Mouse (Mus musculus): ENCODE data around the gene Cmbl. TPM values are rescaled to one million over a fixed set of nuclear protein-coding genes. Genes with fewer than 3 reads are reported as not detected.
A peak's percentile ranks its signal among the peaks of the same experiment; 100 is the strongest.
"Not testable (repeated sequence)": the region's sequence is repeated elsewhere in the genome, so short reads cannot be mapped to it uniquely, and the experiment has no call there.

Cmbl gene
- total RNA-seq, 2 experiments from 2014 or later = 28.8 to 48.9 TPM

DNA sequence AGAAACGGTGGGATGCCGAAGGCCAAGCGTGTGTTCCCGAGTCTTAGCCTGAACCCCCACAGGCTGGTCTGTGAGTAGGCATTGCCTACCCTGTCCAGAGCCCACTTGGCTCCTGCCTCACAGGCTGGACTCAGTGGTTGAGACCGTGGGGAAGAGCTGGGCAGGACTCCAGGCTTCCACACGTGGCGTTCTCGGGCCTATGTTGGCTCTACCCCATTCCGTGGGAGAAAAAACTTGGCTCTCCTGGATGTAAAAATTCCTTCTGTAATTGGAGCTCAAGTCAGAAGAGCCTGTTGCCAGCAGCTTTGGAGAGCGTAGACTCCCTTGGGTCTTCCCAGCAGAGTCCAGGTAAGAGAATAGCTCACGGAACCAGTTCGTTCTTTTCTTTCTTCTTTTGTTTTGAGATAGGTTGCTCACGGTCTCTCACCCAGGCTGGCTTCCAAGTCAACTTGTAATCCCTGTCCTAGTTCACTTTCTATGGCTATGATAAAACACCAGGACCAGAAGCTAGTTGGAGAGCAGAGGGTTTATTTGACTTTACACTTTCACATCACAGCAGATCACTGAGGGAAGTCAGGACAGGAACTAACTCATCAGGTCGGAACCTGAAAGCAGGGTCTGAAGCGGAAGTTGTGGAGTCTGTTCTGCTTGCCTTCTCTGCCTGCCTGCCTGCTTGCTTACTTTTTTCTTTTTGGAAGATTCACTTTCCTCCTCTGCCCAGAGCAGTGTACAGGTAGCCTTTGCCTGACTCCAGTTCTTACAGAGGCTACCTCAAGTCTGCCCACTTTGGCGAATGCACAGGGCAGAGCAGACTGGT is 6.9 kb downstream of the Cmbl start:
- peak; percentile 29 for DNase-seq
- intact Hi-C loops (cut with DNase I; ENCODE audit: low total_unique reads) = no loop called here

GRCm38 (mm10) chr15:31573287-31573686 is 8.1 kb downstream of the Cmbl start:
- intact Hi-C loops (cut with DNase I; ENCODE audit: low total_unique reads) = no loop called here
- no peak for DNase-seq

DNA sequence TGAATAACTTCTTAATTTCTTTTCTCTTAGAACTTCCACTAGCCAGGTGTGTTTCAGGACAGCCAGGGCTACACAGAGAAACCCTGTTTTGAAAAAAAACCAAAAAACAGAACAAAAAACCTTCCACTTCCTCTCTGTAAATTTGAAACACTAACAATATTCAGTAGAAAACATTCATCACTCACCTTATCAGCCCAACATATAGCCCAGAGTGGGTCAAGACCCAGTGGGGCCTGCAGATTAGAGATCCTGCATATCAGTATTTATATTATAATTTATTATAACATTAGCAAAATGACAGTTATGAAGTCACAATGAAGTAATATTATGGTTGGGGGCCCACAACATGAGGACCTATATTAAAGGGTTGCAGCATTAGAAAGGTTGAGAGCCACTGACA is 8.5 kb downstream of the Cmbl start:
- intact Hi-C loops (cut with DNase I; ENCODE audit: low total_unique reads) = no loop called here
- DNase-seq = no peak

DNA sequence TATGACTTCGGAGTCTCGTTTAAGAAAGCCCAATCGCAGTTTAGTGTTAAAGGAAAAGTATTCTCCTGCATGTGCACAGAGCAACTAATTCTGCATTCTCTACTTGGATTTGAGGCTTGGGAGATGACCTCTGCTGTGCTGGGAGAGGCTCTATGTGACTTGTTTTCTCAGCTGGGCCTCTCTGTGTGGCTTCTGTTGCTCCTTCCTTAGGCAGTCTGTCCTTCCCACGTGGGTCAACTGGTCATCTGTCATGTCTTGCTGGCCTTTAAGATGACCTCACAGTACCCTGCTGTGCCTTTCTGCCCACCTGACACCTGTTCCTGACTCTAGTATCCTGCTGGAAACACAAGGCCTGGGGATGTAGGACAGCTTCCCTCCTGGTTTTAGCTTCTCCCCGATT is 10.9 kb downstream of the Cmbl start:
- intact Hi-C loops (cut with DNase I; ENCODE audit: low total_unique reads) = no loop called here
- no peak for DNase-seq

GRCm38 (mm10) chr15:31581086-31581485 is 15.9 kb downstream of the Cmbl start:
- intact Hi-C loops (cut with DNase I; ENCODE audit: low total_unique reads) = not testable (repeated sequence)

GRCm38 (mm10) chr15:31583304-31584085 is 18.3 kb downstream of the Cmbl start:
- no peak for DNase-seq
- intact Hi-C loops (cut with DNase I; ENCODE audit: low total_unique reads) = no loop called here

More at GRCm38 (mm10) chr15:31581086-31581485, 15.9 kb downstream of the Cmbl start:
- not testable (repeated sequence) for DNase-seq

- DNase-seq = no peak
- intact Hi-C loops (cut with DNase I; ENCODE audit: low total_unique reads) = loop anchor here (5.0 kb wide), 2 partner anchors 73 to 268 kb away; no protein-coding TSS in a partner anchor
Observed at GRCm38 (mm10) chr15:31585238-31585637, 20.0 kb downstream of the Cmbl start.

GRCm38 (mm10) chr15:31586088-31586487 is 20.9 kb downstream of the Cmbl start:
- no peak for DNase-seq
- intact Hi-C loops (cut with DNase I; ENCODE audit: low total_unique reads) = loop anchor here (5.0 kb wide), 2 partner anchors 74 to 269 kb away; no protein-coding TSS in a partner anchor

- intact Hi-C loops (cut with DNase I; ENCODE audit: low total_unique reads) = loop anchor here (5.0 kb wide), 2 partner anchors 74 to 269 kb away; no protein-coding TSS in a partner anchor
Observed at GRCm38 (mm10) chr15:31586519-31586918, 21.3 kb downstream of the Cmbl start.

DNA sequence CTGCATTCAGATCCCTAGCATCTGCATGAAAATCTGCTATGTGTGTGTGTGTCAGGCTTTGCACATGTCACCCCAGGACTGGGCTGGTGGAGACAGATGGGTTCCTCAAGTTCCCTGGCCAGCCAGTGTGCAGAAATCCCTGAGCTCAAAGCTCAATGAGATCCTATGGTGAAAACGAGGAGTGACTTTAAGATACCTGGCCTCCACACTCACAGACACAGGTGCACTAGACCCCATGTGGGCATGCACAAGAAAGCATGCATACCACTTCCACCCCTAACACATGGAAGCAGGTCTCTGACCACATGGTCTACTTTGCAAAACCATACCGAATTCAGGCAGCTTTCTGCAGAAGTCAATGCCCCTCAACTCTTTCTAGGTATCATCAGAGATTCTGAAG is 22.6 kb downstream of the Cmbl start:
- DNase-seq = no peak
- intact Hi-C loops (cut with DNase I; ENCODE audit: low total_unique reads) = loop anchor here (5.0 kb wide), 2 partner anchors 75 to 270 kb away; no protein-coding TSS in a partner anchor

More at GRCm38 (mm10) chr15:31586519-31586918, 21.3 kb downstream of the Cmbl start:
- peak; percentile 82 for DNase-seq

GRCm38 (mm10) chr15:31588989-31589640 is 23.9 kb downstream of the Cmbl start:
- intact Hi-C loops (cut with DNase I; ENCODE audit: low total_unique reads) = loop anchor here (5.0 kb wide), 2 partner anchors 77 to 272 kb away; no protein-coding TSS in a partner anchor
- DNase-seq = no peak

- DNase-seq = no peak
- intact Hi-C loops (cut with DNase I; ENCODE audit: low total_unique reads) = no loop called here
Observed at GRCm38 (mm10) chr15:31590176-31590575, 25.0 kb downstream of the Cmbl start.

DNA sequence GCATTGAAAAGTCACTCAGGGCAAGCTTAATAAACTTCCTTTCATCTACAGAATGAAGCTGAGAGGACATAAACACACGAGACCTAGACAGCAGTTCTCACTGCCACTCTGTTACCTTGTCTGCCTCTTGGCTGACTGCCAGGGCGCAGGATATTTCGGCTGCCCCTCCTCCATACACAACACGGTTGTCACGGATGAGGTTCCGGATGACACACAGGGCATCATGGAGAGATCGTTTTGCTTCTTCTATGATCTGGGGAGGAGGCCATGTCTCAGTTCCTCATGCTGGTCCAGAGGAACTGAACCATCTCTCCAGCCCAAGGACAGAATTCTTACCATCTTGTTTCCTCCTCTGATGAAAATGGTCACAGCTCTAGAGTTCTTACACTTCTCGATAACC is 27.3 kb downstream of the Cmbl start:
- no peak for DNase-seq

DNA sequence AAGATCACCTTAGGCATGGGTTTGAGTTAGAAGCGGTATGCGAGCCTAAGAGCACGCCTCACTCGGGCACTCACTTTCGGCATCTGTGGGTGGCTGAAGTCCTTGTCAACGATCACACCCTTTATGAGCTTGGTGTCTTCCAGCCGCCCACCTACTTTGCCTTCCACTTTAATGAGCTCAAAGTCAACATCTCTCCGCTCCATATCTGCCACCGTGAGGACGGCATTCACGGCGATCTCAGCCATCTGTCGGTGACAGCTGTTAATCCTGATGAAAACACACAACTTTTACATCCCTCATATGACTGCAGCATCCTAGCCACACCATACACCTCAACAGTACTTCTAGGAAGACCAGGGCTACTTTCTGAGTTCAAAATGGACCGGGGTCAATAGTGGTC is 29.1 kb downstream of the Cmbl start:
- intact Hi-C loops (cut with DNase I; ENCODE audit: low total_unique reads) = no loop called here
- DNase-seq = no peak

More for the DNA sequence above, 27.3 kb downstream of the Cmbl start:
- intact Hi-C loops (cut with DNase I; ENCODE audit: low total_unique reads) = no loop called here

DNA sequence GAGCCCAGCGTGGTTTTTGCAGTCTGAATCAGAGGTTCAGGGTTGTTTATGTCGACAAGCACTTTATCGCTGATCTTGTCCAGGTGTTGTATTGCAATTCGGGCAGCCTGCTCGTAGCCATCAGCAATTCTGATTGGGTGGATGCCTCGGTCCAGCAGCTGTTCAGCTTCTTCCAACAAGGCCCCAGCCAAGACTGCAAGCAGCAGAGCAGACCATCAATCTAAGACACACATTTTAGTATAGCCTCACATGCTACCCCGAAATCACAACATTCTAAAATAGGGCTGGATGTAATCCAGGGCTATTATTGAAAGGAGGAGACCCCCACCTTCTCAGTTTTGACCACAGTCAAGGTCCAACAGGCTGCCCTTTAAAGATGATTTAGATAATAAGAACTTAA is 30.5 kb downstream of the Cmbl start:
- no peak for DNase-seq
- intact Hi-C loops (cut with DNase I; ENCODE audit: low total_unique reads) = no loop called here

- DNase-seq = no peak
- intact Hi-C loops (cut with DNase I; ENCODE audit: low total_unique reads) = no loop called here
Observed at GRCm38 (mm10) chr15:31599834-31600233, 34.6 kb downstream of the Cmbl start.

- DNase-seq = no peak
- intact Hi-C loops (cut with DNase I; ENCODE audit: low total_unique reads) = no loop called here
Observed at GRCm38 (mm10) chr15:31601279-31601645, 36.1 kb downstream of the Cmbl start.

DNA sequence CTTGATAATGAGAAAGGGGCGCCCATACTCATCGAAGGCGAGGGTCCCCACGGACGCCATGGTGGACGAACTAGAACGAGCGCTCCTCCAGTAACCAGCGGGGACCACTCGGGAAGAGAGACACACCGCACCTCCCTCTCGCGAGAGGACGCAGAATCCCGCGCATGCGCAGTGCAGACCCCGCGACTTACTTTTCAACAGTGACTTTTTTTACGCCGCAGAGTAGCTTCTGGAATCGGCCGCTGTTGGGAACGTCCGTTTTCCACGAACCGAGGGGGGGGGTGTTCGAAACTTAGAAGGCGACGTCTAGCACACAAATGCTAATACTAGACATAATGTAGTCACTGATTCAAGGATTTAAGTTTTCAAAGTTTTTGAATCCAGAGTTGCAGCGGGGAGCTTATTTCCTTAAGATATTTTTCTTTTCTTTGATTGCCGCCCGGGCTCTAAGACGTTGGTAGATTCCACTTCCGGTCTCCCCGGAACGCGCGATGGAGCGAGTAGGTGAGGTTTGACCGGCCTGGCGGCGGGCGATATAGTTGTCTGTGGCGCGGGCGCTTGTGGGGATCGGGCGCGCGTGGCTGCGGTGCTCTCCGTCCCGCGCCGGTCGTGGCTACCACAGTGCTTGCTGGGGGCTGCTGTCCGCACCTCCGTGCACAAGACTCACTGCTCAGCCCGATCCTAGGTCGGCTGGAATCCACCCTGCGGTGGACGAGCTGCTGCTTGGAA is 36.6 kb downstream of the Cmbl start, which contains the start of the genes Cct5 and Fam173b:
Gene Cct5 (minus strand): TSS at position 159 of the 729 bp plus-strand sequence.
Gene Fam173b (plus strand): TSS at position 207 of the 729 bp plus-strand sequence.
- intact Hi-C loops (cut with DNase I; ENCODE audit: low total_unique reads) = no loop called here
- peak; percentile 96 for DNase-seq

DNA sequence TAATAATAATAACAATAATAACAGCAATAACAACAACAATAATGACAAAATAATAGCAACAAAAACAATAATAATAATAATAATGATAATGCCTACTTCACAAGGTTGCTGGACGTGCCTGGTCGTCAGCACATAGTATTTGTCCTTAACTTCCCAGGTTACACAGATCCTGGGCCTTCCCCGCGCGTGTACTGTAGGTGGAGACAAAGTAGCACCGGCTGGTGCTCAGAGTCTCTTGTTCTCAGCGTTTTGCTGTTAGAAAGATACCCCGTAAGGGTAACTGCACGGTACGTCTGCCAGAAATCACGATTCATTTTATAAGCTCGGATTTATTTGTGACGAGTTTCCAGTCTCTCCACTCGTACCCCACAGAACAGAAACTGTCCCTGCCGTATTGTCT is 37.2 kb downstream of the Cmbl start:
- intact Hi-C loops (cut with DNase I; ENCODE audit: low total_unique reads) = no loop called here
- peak; percentile 39 for DNase-seq
